Mouse (Mus musculus) layer of hippocampus, adult 9-10 months (tissue): ENCODE measurements around the gene Sptbn4.

Source experiments
- DNase-seq: peaks from one replicate; pipeline ENCODE4 v3.0.0; 2022; ENCODE audit warnings: low spot score

Sptbn4 gene

GRCm38 (mm10) chr7:27474490-27474954 is 27.0 kb upstream of the Sptbn4 start:
- peak; percentile 91 for DNase-seq

DNA sequence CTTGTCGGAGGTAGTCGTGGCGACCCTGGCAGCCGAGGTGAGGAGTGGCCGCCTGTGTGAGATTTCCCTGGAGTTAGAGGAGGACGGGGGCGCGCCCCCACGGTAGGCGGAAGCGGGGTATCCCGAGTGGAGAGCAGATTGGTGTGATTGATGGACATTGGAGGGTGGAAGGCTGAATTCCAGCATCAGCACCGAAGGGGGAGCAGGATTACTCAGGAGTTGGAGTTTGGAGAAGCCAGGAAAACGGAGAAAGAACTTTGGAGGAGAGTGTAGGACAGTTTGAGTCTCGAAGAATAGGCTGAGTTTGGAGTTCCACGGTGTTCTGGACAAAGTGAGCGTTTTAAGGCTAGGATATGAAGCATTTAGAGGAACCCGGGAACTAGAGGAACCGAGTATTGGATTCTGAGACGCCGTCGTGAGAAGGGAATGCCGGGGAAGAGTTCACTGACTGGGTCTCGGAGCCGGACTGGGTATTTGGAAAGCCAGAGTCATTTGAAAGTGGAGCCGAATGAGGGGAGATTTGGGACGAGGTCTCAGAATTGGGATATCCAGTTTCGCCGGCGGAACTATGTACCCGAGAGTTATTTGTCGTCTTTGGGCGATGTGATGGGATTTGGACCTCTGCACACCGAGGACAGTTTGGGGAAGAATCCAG is 26.5 kb upstream of the Sptbn4 start:
- no peak for DNase-seq

- DNase-seq = peak; percentile 96
Observed at GRCm38 (mm10) chr7:27473156-27473834, 25.8 kb upstream of the Sptbn4 start, which contains the start of gene Sertad3. Gene Sertad3 (plus strand): TSS chr7:27473768.

DNA sequence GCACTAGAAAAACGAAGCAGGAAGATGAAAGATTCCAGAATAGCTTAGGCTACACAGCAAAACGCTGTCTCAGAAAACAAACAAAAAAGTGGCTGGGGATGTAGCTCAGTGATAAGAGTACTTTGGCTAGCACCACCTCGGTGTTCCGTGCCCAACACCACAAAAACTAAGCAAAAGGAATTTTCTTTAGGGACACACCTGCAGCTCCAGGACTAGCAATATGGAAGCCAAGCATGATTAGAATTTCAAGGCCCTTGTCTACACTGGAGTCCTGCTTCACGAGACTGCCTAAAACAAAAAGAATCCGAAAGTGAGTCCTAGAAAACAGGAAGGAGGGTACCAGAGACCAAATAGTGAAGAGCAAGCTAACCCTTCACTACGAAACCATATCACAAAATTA is 25.1 kb upstream of the Sptbn4 start:
- DNase-seq = no peak

DNA sequence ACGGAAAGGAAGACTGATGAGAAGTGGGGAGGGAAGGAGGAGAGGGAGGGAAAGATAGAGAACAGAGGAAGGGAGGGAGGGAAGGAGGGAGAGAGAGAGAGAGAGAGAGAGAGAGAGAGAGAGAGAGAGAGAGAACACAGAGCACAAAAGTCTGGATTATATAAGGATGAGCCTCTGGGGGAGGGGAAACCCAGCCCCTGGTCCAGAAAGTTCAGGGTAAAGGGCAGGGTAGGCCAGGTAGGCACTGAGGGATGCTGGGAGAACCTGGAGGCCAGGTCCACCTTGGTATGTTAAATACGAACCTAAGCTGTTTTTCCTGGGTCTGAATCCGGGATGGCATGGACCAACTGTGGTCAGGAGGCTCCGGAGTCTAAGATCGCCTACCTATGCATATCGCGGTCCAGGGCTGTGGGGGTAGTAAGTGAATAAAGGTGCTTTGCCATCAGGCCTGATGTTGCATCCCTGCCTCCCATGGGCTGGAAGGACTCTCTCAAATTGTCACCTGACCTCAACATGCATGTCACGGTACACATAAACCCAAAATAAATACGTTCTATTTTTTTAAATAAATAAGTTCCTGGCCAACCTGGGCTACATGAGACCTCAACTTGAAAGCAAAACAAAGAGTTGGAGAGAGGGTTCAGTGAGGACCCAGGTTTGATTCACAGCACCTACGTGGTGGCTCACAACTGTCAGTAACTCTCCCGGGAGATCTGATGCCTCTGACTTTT is 24.1 kb upstream of the Sptbn4 start:
- no peak for DNase-seq

- no peak for DNase-seq
Observed at GRCm38 (mm10) chr7:27467648-27468047, 20.2 kb upstream of the Sptbn4 start.

- DNase-seq = no peak
Observed at GRCm38 (mm10) chr7:27460477-27460876, 13.0 kb upstream of the Sptbn4 start.

- DNase-seq = no peak
Observed at GRCm38 (mm10) chr7:27459640-27460039, 12.2 kb upstream of the Sptbn4 start.

- DNase-seq = no peak
Observed at GRCm38 (mm10) chr7:27458614-27459013, 11.1 kb upstream of the Sptbn4 start.

- no peak for DNase-seq
Observed at GRCm38 (mm10) chr7:27455273-27455672, 7.8 kb upstream of the Sptbn4 start.

GRCm38 (mm10) chr7:27454461-27455121 is 7.1 kb upstream of the Sptbn4 start:
- DNase-seq = no peak

DNA sequence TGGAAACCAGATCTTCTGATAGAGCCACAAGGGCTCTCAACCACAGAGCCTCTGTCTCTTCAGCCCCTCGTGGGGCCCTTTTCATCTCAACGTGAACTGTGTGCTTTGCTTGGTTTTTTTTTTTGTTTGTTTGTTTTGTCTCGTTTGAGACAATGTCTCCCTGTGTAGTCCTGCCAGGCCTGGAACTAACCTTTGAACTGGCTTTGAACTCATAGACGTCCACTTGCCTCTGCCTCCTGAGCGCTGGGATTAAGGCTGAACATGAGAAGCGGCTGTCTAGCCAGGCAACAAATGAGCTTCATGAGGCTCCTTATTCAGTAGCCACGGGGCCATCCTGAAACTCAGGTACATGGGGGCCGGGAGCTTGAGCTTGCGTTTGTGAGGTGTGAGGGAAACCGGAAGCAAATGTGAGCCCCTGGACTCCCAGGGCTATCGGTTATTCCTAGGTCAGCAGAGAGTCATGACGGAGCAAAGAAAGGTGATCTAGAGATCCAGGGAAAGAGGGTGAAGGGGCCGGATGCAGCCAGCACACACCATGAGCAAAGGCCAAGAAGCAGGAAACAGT is 4.8 kb upstream of the Sptbn4 start:
- DNase-seq = no peak

- DNase-seq = no peak
Observed at GRCm38 (mm10) chr7:27451359-27451758, 3.9 kb upstream of the Sptbn4 start.

- DNase-seq = peak; percentile 71
Observed at GRCm38 (mm10) chr7:27449256-27449862, 1.9 kb upstream of the Sptbn4 start.

GRCm38 (mm10) chr7:27448421-27449206 is 1.1 kb upstream of the Sptbn4 start:
- no peak for DNase-seq

DNA sequence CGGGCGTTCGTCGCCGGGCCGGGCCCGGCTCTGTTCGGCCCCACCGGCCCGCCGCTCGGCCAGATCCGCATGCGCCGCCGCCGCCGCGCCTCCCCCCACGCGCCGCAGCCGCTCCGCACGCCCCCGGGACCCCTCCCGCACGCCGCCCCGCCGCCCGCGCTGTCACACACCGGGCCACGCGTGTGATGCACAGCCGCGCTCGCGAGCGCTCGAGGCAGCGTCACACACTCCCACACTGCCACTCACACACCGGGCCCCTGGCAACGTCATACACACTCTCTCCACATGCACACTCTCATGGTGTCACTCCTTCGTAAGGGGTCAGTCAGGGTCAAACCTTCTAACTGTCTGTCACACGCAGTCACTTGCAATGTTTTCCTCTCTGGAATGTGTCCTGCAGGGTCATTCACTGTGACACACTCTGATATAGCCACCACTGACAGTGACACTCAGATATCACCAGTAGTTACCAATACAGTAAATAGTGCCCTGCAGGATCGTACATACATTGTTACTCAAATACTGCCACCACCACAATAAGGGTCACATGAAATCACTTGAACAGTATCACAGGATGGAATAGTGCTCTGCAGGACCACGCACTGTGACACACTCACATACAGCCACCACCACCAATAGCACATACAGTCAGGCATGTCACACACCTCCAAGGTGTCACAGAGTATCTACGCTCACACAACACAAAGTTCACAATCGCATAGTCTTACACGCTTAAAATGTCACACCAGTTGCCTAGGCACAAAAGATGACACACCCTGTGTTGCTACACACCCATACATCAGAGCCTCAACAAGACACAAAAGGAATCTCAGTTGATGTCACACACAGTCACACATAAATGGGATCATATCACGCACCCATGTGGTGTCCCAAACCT is 716 bp downstream of the Sptbn4 start:
- DNase-seq = peak; percentile 24

DNA sequence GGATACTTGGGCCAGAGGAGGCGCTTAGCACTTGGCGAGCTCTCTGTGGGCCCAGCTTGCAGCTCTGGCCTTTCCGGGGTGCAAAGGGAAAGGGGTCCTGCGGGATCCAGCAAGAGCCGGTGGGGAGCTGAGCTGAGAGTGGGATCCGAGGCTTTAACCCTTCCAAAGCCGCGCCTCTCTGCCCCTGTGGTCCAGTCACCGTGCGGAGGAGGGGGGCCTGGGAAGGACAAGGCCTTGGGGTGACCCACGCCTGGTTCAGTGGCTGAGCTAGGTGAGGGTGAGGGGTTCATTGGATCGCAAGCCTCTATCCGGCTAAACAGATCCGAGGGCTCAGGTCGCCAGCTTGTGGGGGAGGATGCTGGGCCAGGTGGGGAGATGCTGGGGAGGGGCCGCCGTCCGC is 1.4 kb downstream of the Sptbn4 start:
- no peak for DNase-seq

DNA sequence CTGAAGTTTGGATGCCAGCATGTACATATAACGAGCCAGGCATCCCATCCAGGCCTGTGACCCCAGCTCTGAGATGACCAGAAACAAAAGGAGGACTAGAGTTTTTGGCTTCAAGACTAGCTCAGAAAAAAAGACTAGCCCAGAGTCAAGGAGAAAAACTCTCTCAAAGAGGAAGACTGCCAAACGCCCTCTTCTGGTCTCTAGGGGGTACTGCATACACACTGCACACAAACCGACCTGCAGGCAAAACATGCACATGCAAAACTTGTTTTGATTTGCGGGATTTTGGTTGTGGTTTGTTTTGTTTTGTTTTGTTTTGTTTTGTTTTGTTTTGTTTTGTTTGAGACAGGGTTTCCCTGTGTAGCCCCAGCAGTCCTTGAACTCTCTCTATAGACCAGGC is 7.5 kb downstream of the Sptbn4 start:
- no peak for DNase-seq

- no peak for DNase-seq
Observed at GRCm38 (mm10) chr7:27437544-27437943, 9.9 kb downstream of the Sptbn4 start.

DNA sequence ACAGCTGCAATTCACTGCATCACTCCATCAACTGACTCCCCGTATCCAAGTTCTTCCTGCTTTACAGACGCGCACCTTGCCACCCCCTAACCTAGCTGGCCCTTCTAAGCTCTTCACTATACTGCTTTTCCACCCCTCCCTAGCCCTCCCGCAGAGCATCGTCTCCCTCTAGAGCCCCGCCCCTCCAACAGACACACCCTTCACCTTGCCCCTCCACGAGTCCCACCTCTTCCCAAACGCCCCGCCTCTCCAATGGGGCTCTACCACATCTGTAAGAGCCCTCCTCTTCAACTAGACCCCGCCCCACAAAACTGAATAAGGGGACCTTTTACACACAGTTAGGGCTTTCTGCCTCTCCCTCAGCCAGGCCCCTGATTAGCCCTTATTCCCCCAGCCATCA is 13.7 kb downstream of the Sptbn4 start:
- no peak for DNase-seq
